Mouse (Mus musculus): ENCODE measurements around the gene Olfr361.
"Not testable (repeated sequence)": the region's sequence is repeated elsewhere in the genome, so short reads cannot be mapped to it uniquely, and the experiment has no call there.

Gene Olfr361

GRCm38 (mm10) chr2:37089190-37089589, at the start of gene Olfr361:
Olfr361 (minus strand) TSS chr2:37089290.
- not testable (repeated sequence) for DNase-seq (ENCODE audit: low spot score)

DNA sequence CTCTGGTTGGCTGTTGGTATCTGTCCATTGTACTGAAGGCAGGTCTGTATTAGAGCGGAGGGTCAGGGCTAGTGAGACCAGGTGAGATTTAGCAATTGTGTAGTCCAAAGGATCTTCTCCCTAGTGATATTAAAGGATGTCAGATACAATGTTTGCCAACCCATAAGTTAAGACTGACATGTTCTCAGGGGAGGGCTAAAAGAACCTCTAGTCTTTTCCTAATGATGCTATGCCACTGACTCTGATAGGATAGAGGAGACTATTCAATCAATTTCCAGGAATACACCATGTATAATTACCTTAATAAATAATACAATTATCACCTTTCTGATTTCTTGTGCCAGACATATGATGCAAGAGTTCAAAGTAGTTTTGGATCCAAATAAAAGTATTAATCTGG, 28.7 kb upstream of the Olfr361 start, which contains the start of gene Olfr362:
Gene Olfr362 (minus strand): TSS at position 101 of the 400 bp plus-strand sequence.
- no peak for DNase-seq (ENCODE audit: low spot score)

DNA sequence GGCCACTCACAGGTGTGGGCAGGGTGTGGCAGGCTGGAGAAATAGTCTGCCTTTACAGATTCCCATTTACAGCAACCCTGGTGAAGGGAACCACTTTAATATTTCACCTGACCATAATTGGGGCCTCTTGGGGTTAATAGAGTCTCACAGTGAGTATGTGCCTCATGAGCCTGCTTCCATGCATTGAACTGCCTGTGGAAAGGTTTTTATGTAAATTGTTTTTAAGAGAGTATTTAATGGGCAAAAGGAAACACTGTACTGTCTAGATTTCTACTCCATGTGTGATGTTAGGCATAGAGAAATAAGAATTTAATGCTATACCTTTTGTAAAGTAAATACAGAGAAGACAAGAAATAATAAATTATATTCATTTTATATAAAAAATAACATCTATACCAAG, 23.6 kb downstream of the Olfr361 start, which contains the start of gene Olfr360:
Gene Olfr360 (plus strand): TSS at position 301 of the 400 bp plus-strand sequence.
- DNase-seq (ENCODE audit: low spot score) = no peak
